Mouse (Mus musculus) cerebellum, adult 11 months (tissue): ENCODE data around the gene Cubn.

Experiments used
- DNase-seq: peaks from one replicate; pipeline ENCODE4 v3.0.0; 2022

Gene Cubn

DNA sequence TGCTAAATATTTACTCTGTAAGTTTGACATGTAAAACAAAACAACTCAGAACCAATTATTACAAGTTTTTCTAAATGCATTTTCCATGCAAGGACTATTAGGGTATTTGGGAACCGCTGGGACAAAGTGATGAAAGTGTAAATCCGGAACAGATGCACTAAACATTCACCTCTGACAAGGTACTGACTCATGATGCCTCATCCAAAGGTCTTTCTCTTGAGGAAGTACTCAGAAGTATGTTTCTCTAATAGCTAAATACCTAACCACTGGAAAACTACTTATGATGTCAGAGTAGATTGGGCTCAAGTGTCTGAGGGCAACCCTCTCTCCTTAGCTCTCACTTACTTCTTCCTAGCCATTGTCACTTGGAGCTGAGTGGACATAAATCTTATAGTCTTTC, 10.9 kb downstream of the Cubn start:
- no peak for DNase-seq

DNA sequence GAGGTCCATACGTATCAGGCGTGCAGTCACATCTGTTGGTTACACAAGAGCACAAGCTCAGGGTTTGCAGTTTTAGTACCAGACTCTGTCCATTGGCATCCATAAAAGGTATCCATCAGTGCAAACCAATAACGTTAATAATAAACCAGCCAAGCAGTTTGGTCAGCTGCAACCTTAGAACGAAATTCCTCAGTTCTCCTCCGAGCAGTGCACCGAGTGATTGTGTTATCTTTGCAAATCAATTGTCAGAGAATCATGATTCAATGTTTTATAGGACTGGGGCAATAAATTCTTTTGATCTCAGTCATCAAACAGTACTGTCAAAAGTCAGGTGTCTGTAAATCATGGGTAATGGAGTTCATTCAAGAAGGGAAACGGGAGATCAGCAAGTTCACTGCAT, 12.4 kb downstream of the Cubn start:
- no peak for DNase-seq

DNA sequence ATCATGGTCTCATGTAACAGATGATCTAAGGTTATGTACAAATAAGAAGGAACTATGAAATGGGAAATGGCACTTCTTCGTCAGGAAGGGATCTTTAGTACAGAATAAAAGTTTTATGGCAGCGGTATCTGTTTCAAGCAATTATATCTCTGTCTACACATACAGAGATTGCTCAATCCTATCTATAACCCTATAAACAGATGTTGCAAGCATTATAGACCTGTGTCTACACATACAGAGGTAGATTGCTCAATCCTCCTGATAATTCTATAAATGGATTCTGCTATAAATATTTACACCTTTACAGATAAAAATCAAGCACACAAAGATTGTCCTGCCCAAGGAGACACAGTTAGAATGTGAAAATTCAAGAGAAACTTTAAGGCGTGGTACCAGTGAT, 21.5 kb downstream of the Cubn start:
- DNase-seq: no peak

DNA sequence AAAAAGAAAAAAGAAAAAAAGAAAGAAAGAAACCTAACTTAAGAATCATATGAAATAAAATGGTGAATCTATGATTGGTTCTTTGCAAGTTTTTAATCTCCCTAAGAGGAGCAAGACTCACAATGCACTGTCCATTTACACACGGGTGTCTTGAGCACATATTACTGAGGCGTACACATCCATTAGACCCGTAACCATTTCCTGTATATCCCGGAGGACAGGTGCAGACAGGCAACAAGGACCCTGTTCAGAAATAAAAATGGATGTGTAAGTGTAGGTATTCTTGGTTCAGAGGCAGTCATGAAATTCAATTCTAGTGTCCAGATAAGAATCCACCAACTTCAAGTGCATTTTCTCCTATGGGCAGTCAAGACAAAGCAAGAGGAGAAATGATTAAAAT, 22.0 kb downstream of the Cubn start:
- no peak for DNase-seq

DNA sequence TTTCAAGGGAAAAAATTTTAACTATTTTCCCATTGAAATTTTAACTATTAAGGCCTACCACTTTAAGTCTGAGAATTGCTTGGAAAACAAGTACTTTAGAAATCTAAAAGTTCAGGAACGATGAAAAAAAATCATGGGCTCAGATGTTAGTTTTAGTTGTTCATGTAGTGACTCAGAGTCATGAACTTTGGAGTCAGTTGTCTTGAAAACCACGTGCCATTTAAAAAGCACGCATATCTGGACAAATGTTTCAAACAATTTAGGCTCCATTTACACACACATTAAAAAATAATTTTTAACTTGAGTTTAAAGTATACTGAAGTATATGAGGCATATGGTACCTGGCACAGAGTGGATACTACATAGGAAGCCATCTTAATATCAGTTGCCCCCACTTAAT, 24.9 kb downstream of the Cubn start:
- DNase-seq: no peak

DNA sequence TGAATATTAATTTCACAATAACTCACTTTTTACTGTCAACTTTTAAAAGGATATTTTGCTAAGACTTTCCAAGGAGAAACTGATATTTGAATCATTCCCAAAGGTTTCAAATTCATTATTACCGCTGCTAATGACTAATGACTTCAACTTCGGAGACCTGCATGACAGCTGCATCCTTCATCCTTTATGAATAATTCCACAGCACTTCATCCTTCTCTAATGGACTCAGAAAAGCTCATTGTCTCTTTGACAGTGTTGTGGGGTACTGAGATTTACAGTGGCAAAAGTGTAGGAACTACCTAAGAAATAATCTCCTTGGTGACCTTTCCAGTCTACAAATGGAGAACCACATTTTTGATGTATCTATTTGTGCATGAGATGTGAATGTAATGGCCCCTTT, 33.5 kb downstream of the Cubn start:
- no peak for DNase-seq

DNA sequence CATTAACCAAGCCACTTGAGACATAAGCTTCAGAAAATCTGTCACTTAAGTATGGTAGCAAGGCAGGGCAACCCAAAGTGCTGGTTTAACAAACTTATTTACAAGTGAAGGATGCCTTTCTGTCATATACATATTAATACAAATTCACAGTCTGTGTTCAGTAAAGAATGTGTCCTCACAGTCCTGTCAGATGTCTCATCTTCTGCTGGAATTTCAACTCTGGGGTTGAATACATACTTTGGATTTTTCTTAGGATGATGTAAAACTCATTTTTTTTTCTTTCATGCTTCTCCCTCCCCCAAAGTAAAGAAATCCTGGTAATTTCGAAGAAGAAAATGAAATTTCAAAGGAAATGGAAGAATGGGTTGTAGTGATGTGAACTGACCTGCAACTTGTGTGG, 34.8 kb downstream of the Cubn start:
- no peak for DNase-seq

DNA sequence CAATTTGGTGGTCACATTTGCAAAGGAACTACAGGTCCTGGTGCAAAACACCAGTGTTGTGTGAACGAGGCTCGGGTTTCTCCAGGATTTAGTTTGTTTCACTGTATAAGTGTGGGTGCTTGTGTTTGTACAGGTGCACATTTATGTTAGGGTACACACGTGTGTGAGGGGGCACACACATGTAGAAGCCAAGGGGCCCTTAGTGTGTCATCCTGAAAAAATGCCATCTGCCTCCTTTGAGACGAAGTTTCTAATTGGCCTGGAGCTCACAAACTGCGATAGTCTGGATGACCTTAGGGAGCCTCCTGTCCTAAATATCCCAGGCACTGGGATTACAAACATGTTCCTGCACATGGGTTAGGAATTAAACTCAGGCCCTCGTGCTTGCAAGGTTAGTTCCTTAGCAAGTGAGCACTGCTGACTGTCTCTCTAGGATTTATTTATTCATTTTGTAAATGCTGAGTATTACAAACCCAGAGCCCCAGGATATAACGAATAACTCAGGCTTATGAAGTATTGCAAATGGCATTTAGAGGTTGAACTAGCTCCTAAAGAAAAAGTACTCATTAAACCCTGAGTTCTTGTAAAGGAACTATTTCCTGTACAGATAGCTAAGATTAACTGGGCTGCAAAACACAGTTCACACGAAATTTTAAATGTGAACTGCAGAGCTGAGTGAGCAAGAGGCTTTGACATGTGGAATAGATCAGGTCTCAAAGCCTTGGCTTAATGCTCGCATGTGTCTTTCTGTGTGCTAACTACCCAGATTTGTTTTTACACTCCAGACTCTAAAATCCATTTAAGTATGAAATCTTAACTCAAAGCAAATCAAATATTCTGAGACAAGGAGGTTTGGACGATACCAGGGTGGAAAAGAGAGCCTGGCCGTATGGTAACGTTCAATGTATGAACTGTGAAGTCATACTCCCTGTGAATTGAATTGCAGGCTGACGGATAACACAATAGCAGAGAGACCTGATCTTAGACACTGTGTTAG, 39.8 kb downstream of the Cubn start:
- DNase-seq: no peak

DNA sequence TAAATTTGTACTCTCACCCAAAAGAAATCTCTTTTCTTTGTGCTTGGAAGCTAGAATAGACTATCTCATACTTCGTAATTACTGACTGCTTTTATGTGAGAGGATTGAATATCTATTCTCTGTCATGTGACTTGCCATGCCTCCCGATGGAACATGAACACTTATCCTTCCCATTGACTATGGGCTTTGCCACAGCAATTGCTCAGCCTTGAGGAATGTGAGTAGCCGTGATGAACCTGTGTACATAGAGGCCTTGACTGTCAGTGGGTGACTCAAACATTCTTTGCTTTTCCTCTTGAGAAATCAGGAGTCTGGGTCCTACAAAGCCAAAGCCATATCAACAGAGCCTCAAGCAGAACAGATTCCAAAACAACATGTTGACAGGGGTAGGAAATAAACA, 40.7 kb downstream of the Cubn start:
- DNase-seq: no peak

DNA sequence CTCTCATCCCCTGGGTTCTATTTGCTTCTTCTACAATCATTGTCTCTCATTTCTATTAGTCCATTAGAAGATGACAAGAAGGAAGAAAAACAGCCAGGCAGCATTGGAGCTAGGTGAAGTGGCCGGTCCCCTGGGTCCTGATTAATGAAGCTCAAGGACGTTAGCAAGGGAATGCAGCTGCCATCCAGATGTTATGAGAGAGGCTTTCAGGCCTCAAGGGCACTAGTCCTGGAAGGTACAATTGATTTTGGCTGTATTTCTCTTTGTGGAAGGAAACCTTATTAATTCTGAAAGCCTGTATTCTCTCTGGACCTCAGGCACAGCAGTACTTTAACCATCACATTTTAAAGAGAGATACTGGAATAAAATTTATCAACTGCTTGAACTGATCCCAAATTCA, 41.1 kb downstream of the Cubn start:
- DNase-seq: no peak

DNA sequence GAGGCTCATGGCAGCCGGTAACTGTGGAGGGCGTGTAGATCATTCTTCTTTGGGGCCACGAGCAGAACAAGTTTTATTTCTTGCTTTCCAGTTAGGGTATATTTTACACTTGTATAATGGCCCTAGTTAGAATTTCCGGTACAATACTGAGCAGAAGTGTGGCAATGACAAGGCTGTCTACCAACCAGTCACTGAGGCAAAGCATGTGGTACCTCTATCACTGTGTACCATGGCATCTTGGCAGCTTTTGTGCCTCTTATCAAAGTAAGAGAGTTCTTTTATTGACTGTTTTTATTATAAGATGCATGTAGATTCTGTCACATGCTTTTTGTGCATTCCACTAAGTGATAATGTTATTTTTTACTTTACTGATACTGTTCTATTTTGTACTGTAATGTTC, 46.5 kb downstream of the Cubn start:
- no peak for DNase-seq

DNA sequence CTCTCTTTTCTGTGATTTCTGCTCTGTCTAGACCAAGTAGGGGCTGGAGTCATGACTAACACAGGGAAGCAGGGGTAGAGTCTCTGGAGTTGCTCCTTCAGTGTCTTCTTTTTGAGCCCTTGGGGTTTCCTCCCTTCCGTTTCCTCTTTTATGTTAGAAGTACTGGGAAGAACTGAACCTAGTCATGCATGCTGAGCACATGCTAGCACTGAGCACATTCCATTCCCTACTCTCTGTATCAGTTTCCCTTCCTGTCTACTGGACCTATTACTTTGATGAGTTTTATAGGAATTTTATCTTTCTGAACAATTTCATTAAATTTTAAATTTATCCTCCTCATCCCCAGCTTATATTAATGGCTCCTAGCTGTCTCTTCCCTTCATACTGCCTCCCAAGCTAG, 52.6 kb downstream of the Cubn start:
- no peak for DNase-seq

DNA sequence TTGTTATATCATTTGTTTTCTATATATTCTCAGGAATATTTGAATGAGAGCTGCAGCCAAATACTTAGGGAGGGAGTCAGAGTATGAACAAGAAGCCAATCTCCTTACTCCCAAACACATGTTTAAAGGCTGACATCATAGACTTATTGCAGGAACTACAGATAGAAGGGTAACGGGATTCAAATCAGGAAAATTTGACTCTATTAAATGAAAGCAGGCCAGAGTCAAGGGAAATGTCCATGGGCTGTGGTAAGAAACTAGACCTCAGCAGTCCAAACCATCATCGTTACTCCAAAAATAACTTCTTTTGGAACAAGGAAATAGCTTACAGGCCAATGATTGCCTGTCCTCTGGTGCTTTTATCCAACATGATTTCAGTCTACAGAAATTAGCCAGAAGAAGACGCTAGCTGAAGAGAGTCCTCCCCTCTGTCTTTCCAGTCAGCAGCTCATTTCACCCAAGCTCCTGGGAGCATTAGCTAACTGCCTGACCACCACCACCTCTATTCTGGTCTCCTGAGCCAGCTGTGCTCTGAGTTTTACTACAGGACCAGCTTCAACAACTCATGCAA, 53.3 kb downstream of the Cubn start:
- no peak for DNase-seq

DNA sequence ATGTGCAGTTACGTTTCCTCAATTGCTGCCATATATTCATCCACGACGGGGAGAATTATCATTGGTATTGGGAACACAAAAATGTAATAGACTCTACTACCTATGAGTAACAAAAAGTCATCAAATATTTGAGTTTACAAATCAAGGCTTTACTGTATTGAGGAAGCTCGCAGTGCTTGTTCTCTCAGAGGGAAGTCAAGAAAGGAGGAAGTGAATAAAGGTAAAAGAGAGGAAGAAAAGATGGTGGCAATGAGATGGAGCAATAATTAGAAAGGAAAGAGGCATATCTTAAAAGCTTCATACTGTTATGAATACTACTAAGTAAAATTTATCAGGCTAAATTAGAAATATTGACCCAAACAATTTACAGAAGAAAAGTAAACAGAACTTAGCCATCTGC, 59.6 kb downstream of the Cubn start:
- no peak for DNase-seq

DNA sequence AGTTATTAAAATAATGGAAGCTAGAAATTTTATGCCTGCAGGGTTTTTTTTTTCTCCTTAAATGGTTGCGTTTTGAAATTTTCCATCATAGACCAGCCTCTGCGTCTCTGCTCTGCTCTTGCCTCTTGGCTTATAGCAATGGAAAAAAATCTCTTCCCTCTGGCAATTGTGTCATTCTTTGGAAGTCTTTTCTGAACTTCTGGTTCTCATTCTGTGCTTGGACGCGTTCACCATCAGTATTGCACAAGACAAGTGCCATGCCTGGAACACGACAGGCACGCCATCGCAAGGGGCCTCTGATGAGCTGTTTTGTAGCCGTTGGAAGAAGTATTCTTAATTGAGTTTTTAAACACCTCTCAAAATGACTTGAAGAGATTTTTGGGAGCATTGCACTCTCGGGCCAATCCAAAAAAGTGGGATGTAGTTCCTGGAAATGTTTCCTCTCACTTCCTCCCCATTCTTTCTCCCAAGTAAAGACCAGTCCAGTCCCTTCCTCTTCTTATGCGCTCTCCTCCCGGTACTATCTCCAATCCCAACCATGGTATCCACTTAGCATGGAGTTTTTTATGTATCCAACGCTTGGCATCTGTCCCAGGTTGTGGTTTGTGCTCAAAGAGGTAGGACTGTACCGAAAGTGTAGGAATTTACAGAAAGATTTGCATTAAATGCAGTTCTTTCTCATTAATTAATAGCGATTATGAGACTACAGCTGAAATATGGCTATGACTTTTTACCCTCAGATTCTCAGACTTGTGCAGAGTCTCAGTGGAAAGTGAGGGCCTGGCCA, 69.4 kb downstream of the Cubn start:
- no peak for DNase-seq

DNA sequence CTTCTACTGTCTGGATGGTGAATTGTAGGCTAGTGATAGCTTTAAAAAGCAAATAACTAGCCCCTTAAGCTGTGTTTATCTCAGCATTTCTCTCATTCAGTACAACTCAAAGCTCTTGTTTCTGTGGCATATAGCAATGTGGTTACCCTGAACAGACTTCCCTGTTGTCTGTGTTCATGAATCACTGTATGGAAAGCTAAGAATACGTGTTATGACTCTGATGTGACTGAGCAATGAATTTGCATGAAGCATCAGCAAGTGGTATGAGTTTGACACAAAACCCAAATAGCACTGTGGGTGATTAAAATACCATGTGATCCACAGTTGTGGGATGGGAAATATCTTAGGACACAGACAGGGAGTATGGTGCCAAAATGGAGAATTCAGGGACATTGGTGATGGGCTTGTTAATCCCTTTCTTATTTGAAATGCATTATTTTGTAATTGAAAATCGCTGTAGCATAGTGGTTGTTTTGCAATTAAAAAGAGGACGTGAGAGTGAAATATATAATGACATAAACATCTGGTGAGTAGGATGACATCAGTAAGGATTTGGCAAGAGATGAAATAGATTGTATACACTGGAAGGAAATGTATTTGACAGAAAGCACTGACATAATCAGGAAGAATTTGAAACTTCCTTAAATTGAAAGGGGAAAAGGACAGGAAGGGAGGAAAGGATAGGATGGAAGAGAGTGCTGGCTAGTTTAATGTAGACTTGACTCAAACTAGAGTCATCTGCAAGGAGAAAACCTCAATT, 74.7 kb downstream of the Cubn start:
- no peak for DNase-seq

DNA sequence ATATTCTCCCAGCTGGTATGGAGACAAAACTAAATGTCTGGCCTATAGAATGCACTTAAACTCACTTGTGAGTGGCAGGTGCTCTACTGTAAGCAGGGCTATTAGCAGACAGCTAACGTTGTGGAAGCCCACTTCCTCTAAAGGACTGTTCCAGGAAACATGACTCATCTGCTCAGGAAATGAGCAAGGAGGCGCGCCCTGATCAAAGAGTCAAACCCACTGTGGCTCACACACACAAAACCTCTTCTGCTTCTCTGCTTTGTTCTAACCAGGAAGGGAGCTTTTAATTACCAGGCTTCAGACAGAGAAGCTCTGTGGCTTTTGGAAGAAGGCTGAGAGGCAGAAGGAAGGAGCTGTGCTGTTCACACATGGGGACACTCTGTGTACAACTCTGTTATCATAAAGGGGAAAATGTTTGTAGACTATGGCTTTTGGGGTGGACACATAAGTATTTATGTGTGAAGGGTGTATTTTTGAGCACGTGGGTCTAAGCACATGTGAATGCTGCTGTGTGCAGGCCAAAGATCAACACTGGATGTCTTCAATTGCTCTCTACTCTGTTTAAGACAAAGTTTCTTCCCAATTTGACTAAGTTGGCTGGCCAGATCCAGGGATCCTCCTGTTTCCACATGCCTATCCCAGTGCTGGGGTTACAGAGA, 78.0 kb downstream of the Cubn start:
- DNase-seq: no peak

DNA sequence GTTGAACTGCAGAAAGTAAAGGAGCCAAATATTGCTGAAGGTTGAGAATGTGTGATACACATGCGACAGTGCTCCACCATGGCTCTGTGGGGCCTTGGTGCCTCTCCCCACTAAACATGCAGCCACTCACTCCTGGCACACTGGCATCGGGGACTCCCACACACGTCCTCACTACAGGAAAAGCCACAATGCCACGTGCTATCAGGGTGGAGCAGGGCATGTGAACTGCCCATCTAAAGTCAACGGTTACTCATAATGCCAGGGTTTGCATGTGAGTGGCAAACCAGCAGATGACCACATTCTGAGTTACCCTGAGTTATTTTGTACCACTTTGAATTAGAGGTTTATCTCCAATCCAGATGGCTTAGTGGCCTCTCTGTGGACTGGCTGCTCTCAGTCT, 81.0 kb downstream of the Cubn start:
- DNase-seq: no peak

DNA sequence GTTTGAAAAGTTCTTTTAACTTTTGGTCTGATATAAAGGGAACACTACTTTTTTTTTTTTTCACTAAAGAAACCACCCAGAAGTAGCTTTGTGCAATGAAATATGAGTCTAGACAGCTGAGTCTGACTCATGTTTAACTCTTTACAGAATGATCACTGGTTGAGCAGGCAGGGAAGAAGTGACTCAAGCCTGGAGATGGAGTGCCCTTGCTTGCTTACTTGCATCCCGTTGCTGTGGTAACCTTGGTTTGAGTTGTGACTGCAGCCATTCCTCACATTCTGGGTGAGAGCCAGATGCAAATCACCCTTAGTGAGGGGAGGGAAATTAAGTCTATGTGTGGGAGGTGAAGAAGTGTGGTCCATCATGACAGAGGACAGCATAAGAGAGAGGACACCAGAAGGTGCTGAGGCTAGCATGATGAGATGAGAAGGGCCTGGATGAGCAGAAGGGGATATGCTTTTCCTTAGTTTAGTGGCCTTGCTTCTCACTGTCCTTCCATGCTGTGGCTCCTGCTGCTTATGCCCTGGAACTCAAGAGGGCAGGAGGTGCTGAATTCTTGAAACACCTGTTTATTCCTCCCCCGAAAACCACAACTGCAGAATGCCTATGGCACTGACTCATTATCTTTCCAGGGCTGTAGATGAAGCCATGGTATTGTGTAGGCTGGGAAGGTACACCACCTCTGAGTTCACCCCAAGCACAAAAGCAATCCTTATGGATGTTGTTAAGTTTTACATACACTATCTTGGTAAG, 81.7 kb downstream of the Cubn start:
- DNase-seq: no peak

DNA sequence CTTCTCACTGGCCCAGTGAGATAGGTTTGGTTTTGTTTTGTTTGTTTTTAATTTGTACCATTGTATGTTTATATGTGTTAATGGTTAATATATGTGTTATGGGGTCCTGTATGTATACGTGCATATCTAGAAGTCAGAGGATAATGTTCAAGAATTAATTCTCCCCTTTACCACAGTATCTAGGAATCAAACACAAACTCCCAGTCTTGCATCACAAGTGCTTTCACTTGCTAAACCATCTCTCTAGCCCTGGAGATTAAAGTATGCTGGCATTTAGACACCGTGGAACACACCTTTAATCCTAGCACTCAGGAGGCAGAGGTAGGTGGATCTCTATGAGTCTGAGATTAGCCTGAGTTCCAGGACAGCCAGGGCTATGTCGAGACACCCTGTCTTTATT, 83.3 kb downstream of the Cubn start:
- DNase-seq: no peak

DNA sequence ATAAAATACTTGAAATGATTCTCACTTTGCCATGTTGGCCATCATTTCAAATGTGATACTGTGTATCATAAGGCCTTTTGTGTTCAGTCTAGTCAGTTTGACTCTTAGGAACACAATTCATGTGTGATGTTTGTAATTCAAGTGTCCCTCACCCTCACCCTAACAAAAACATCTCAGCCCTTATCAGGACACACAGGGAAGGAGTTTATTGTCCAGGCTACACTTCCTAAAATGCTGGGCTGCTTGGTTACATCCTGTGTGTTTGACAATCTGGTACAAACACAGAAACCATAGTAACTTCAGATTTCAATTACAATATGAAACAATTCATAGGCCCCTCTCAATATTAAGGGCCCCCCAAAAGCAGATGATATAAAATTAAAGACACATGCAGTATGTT, 83.9 kb downstream of the Cubn start:
- no peak for DNase-seq

DNA sequence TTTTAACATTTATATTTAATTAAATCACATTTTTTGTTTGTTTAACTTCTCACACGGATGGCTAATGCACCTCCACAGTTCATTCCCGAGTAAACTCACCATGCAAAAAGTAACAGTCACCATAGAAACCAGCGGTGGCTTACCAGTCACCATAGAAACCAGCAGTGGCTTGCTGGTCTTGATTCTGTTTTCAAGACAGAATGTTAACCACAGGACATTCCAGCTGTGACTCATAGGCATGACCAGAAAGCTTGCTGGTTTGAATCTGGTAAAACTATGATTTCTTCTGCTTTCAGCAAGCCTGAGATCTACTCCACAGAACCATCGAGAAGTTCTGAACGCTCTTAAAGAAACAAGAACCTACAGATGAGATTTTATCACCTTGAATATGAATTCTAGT, 84.3 kb downstream of the Cubn start:
- DNase-seq: no peak
